ENCODE assay signal across 8 mouse cellular contexts in the genomic region with DNA sequence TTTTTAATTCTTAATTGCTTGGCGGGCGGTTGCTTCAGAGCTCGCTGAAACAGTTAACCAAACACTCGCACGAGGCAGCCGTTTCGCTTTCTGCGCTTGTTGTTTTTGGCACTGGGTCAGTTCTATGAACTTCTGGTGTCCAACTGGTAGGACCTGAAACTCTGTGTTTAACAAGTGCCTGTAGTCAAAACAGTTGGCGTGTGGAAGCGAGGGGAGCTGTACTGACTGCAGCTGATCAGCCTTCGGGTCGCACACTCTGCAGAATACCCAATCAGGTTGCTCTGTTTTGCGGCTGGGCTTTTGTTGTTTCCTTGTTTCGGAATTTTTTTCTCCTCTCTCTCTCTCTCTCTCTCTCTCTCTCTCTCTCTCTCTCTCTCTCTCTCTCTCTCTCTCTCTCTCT.
DNase-seq lines count a peak whose midpoint lies in the region; ATAC-seq and TF ChIP-seq lines count a peak whose summit lies in the region.

No protein-coding gene starts in this region.

- H3K9ac ChIP-seq in heart, embryonic 13.5 days: peak overlapping the region; percentile 80
- peak overlapping the region; percentile 23 for H3K9ac ChIP-seq in kidney, embryonic 16.5 days (replicated peaks; ENCODE audit: low read length)
- peak overlapping the region; percentile 81 for H3K9ac ChIP-seq in liver, postnatal 0 days (replicated peaks)
- no peak overlapping the region for H3K9ac ChIP-seq in neural tube, embryonic 12.5 days

- TF ChIP-seq POLR2A in embryonic fibroblast, embryonic 13.5 days (IDR thresholded peaks at IDR 0.05; ENCODE audit: low read depth, low read length): no peak

- no peak overlapping the region for H3K27ac ChIP-seq in embryonic fibroblast, embryonic 13.5 days (ENCODE audit: insufficient read depth, low read length)
- peak overlapping the region; percentile 72; the same call in 1 of the 2 replicates for H3K27ac ChIP-seq in heart, embryonic 13.5 days (replicated peaks)
- H3K27ac ChIP-seq in kidney, embryonic 16.5 days (ENCODE audit: low read length): no peak overlapping the region
- H3K27ac ChIP-seq in liver, postnatal 0 days (ENCODE audit: low read depth): peak overlapping the region; percentile 96
- no peak overlapping the region for H3K27ac ChIP-seq in neural tube, embryonic 12.5 days

- no peak for TF ChIP-seq EP300 in liver, postnatal 0 days (IDR thresholded peaks at IDR 0.05; ENCODE audit: low read depth)

- no peaks in the 10 kb centered on the region for H3K4me1 ChIP-seq in embryonic fibroblast, embryonic 13.5 days (ENCODE audit: control insufficient read depth, insufficient read depth, low read length)
- peaks cover 18% of the 10 kb centered on the region for H3K4me1 ChIP-seq in heart, embryonic 13.5 days
- peaks cover 12% of the 10 kb centered on the region for H3K4me1 ChIP-seq in kidney, embryonic 16.5 days (ENCODE audit: insufficient read depth, low read length)
- peaks cover 24% of the 10 kb centered on the region for H3K4me1 ChIP-seq in liver, postnatal 0 days (ENCODE audit: insufficient read depth)
- peaks cover 12% of the 10 kb centered on the region; the same call in 1 of the 2 replicates for H3K4me1 ChIP-seq in neural tube, embryonic 12.5 days

- peak overlapping the region; percentile 96 for H3K4me2 ChIP-seq in heart, embryonic 13.5 days
- H3K4me2 ChIP-seq in kidney, embryonic 16.5 days (replicated peaks; ENCODE audit: low read depth, low read length): peak overlapping the region; percentile 91
- H3K4me2 ChIP-seq in liver, postnatal 0 days (ENCODE audit: low read depth, low read length): peak overlapping the region; percentile 79
- peak overlapping the region; percentile 68 for H3K4me2 ChIP-seq in neural tube, embryonic 12.5 days (replicated peaks)

- peaks cover 12% of the 10 kb centered on the region for H3K27me3 ChIP-seq in heart, embryonic 13.5 days (replicated peaks)
- H3K27me3 ChIP-seq in kidney, embryonic 16.5 days (ENCODE audit: insufficient read depth, low read length): no peaks in the 10 kb centered on the region
- no peaks in the 10 kb centered on the region for H3K27me3 ChIP-seq in liver, postnatal 0 days (ENCODE audit: insufficient read depth, low read length)
- H3K27me3 ChIP-seq in neural tube, embryonic 12.5 days (replicated peaks): 0 out of 2 replicates have a peak, but pooled peaks cover 7% of the 10 kb centered on the region

- TF ChIP-seq CTCF in embryonic fibroblast, embryonic 13.5 days (IDR thresholded peaks at IDR 0.05; ENCODE audit: borderline replicate concordance, insufficient read depth, low read length): no peak
- no peak for TF ChIP-seq CTCF in liver, postnatal 0 days (IDR thresholded peaks at IDR 0.05; ENCODE audit: low read depth)

- under 1% methylated on average over 14 of the region's 14 CpGs for WGBS in heart, embryonic 13.5 days
- under 1% methylated on average over 14 of the region's 14 CpGs for WGBS in kidney, embryonic 16.5 days
- under 1% methylated on average over 14 of the region's 14 CpGs for WGBS in liver, postnatal 0 days (ENCODE audit: insufficient replicate concordance)
- WGBS in neural tube, embryonic 12.5 days: under 1% methylated on average over 14 of the region's 14 CpGs

- peak overlapping the region; percentile 41 for H3K4me3 ChIP-seq in embryonic fibroblast, embryonic 13.5 days (ENCODE audit: insufficient read depth, low read length)
- H3K4me3 ChIP-seq in heart, embryonic 13.5 days: peak overlapping the region; percentile 67
- peak overlapping the region; percentile 57 for H3K4me3 ChIP-seq in kidney, embryonic 16.5 days (ENCODE audit: low read length)
- H3K4me3 ChIP-seq in liver, postnatal 0 days (ENCODE audit: low read depth, low read length): peak overlapping the region; percentile 75
- H3K4me3 ChIP-seq in neural tube, embryonic 12.5 days: peak overlapping the region; percentile 34

- no peaks in the 10 kb centered on the region for H3K9me3 ChIP-seq in heart, embryonic 13.5 days
- H3K9me3 ChIP-seq in kidney, embryonic 16.5 days (ENCODE audit: low read length): no peaks in the 10 kb centered on the region
- H3K9me3 ChIP-seq in liver, postnatal 0 days (ENCODE audit: low read length): no peaks in the 10 kb centered on the region
- H3K9me3 ChIP-seq in neural tube, embryonic 12.5 days: no peaks in the 10 kb centered on the region

- H3K36me3 ChIP-seq in heart, embryonic 13.5 days: no peaks in the 10 kb centered on the region
- H3K36me3 ChIP-seq in kidney, embryonic 16.5 days (ENCODE audit: insufficient read depth, low read length): no peaks in the 10 kb centered on the region
- H3K36me3 ChIP-seq in liver, postnatal 0 days (replicated peaks; ENCODE audit: insufficient read depth, low read length): 0 out of 2 replicates have a peak, but pooled peaks cover under 1% of the 10 kb centered on the region
- H3K36me3 ChIP-seq in neural tube, embryonic 12.5 days: no peaks in the 10 kb centered on the region

- DNase-seq in 416B (ENCODE audit: low read depth): peak; percentile 87
- peak; percentile 75 for DNase-seq in liver, postnatal 0 days
- DNase-seq in thymus, postnatal 10 days (ENCODE audit: low spot score in 2 of 2): peak; percentile 71 to 72

- ATAC-seq in activated CD4-positive, CD25-positive, alpha-beta regulatory T cell, adult 4 months: peak; percentile 64
- ATAC-seq in heart, embryonic 13.5 days (ENCODE audit: extremely low read depth, insufficient number of reproducible peaks, low FRiP score, low TSS enrichment): peak; percentile 61
- ATAC-seq in kidney, embryonic 16.5 days (ENCODE audit: low FRiP score, low TSS enrichment): peak; percentile 89
- peak; percentile 84 for ATAC-seq in liver, postnatal 0 days
- peak; percentile 76 for ATAC-seq in neural tube, embryonic 12.5 days (ENCODE audit: low FRiP score, low read depth)

Comparison
In these comparisons a context has a peak if more than half of its experiments do, and no peak if none do; other contexts are left out.
1. H3K27ac ChIP-seq: peak in heart, embryonic 13.5 days (single experiment) and liver, postnatal 0 days (single experiment); none in embryonic fibroblast, embryonic 13.5 days (single experiment), kidney, embryonic 16.5 days (single experiment) and neural tube, embryonic 12.5 days (single experiment).
2. Peak in every context shown above with its lines, with median percentiles within 50 percentile points of each other: DNase-seq, ATAC-seq, H3K4me3 ChIP-seq and H3K4me2 ChIP-seq.